Mouse (Mus musculus): ENCODE data around the gene Prpf39. TPM values are rescaled to one million over a fixed set of nuclear protein-coding genes. Genes with fewer than 3 reads are reported as not detected.

Gene Prpf39
- total RNA-seq (2023; ENCODE audit: inconsistent age): 134 to 151 TPM (median 141 TPM) in 4 replicates

DNA sequence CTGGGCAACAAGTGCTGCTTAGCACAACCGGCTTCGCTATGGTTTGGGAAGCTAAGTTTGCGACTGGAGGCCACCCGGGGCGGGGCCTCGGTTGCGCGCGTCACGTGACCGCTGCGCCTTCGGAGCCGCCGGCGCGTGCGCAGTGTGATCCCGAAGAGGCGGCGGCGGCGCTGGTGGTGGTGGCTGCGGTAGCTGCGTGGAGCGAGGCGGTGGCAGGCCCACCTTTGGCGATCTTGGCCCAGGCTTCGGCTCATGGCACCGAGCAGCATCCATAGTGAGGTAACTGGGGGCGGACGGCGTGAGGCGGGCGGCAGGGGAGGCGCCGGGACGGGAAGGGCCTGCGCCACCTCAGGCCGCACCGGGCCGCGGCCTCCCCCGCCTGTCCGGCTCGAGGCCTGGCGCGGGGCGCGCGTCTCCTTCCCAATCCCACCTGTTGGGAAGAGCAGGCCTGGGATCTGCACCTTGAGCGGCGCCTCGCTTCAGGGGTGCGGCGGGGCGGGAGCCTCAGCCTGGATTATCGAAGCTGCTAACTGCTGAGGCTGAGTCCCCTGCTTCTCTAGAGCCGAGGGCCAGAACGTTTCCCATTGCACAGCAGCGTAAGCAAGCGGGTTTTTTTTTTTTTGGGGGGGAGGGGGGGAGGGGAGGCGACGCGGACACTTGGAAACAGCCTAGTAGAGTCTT is at the start of gene Prpf39:
TSS of gene Prpf39 (plus strand) at position 144 of the 681 bp plus-strand sequence.

DNA sequence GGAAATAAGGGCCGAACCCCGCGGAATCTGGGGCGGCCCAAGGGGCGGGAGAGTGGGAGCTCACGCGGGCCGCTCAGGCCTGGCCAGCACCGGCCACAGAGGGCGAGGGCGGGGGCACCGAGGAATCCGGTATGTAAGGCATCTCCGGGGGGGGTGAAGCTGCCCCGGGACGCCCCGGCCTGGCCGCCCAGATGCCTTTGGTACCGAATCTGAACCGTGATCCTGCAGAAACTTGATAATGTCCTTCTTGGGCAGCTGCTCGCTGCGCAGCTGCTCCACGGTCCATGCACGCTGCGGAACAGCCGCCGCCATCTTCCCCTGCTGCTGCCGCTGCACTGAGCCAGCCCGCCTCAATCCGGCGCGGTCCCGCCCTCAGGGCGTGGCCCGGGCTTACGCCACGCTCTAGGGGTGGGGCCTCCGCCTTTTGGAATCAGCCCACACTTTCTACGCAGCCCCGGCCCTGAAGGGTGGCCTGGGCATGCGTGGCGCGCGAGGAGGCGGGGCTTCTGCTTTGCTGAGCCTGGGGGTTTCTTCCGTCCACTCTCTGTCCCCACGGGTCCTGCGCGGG is 37.6 kb downstream of the Prpf39 start, which contains the start of gene Fkbp3:
TSS of gene Fkbp3 (minus strand) at position 397 of the 568 bp plus-strand sequence.

DNA sequence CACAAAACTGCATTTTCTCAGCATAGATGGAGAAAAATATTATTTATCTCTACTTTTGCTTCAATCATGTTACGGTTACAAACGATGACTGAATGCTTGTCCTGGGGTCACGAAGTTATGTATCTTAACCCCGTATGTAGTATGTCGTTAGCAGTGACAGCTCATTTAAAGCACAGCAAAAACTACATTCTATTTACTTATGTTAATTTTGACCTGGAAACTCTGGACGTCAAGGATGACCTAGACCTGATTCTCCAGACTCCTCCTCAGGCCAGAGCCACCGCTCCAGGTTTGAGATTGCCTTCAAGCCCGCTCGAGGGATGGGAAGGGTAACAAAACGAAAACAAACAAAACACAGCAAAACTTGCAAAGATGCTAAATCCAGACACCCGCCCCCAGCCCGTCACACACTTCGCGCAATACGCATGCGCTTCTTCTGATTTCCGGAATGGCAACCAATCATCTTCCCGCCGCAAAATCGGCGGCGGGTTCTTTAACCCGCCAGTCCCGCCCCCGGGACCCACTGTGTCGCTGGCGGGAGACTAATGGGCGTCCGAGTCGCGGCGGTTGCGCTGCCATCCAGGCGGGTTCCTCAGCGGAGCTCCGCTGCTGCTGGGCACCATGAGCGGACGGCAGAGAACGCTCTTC is 39.1 kb downstream of the Prpf39 start, which contains the start of gene Fancm:
TSS of gene Fancm (plus strand) at position 519 of the 648 bp plus-strand sequence.

Other genes with a start within 250 kb of the Prpf39 start
- gene Gm527, start 118.4 kb upstream of the Prpf39 start, total RNA-seq (2023; ENCODE audit: inconsistent age): 5.0 to 7.6 TPM (median 5.9 TPM) in 4 replicates
- gene Klhl28, start 70.8 kb upstream of the Prpf39 start, total RNA-seq (2023; ENCODE audit: inconsistent age): 20.9 to 23.7 TPM (median 22.1 TPM) in 4 replicates
- 61.6 to 77.1 TPM (median 65.4 TPM) in 4 replicates for gene Togaram1, start 70.5 kb upstream of the Prpf39 start, total RNA-seq (2023; ENCODE audit: inconsistent age)
- gene Fkbp3, start 37.7 kb downstream of the Prpf39 start, total RNA-seq (2023; ENCODE audit: inconsistent age): 77.9 to 87.5 TPM (median 81.0 TPM) in 4 replicates
- 15.0 to 26.7 TPM (median 20.5 TPM) in 4 replicates for gene Fancm, start 39.3 kb downstream of the Prpf39 start, total RNA-seq (2023; ENCODE audit: inconsistent age)
- 1.4 to 3.3 TPM (median 1.9 TPM) in 4 replicates for gene Mis18bp1, start 136.3 kb downstream of the Prpf39 start, total RNA-seq (2023; ENCODE audit: inconsistent age)
- gene Wdr20rt, start 189.2 kb downstream of the Prpf39 start, total RNA-seq (2023; ENCODE audit: inconsistent age): not detected in 4 replicates

Data from B cell, adult (primary cell).